Mouse (Mus musculus) kidney, adult 2 months (tissue): Measurements from ENCODE around the gene Zfp770. TPM values are rescaled to one million over a fixed set of nuclear protein-coding genes. Genes with fewer than 3 reads are reported as not detected.
A peak's percentile ranks its signal among the peaks of the same experiment; 100 is the strongest.

Experiments
- DNase-seq: peaks from one replicate; pipeline ENCODE4 v3.0.0; 2021
- H3K27ac ChIP-seq: fragments of 200-500 bp; 2 replicates; pipeline ENCODE4 v1.5.1; 2012; ENCODE audit warnings: low read depth, low read length, control low read depth, inconsistent platforms; ENCODE audit not compliant: insufficient read depth
- H3K27me3 ChIP-seq: fragments of 200-500 bp; replicated peaks from 2 replicates; pipeline ENCODE4 v1.6.1; 2012; ENCODE audit warnings: mild to moderate bottlenecking, moderate library complexity, low read length, inconsistent platforms; ENCODE audit not compliant: control insufficient read depth, insufficient read depth
- H3K36me3 ChIP-seq: fragments of 200-500 bp; 2 replicates; pipeline ENCODE4 v1.6.1; 2012; ENCODE audit warnings: mild to moderate bottlenecking, moderate library complexity, low read length, inconsistent platforms; ENCODE audit not compliant: control insufficient read depth, insufficient read depth
- H3K4me1 ChIP-seq: fragments of 200-500 bp; 2 replicates; pipeline ENCODE4 v1.6.1; 2011; ENCODE audit warnings: low read length; ENCODE audit not compliant: control insufficient read depth, insufficient read depth
- H3K4me3 ChIP-seq: fragments of 200-500 bp; 2 replicates; pipeline ENCODE4 v1.5.1; 2011; ENCODE audit warnings: mild to moderate bottlenecking, low read depth, low read length, control low read depth; ENCODE audit not compliant: insufficient read depth
- CTCF ChIP-seq: fragments of 200-500 bp; conservative IDR thresholded peaks from 2 replicates; pipeline ENCODE4 v1.5.1; 2011; ENCODE audit warnings: low read depth, mild to moderate bottlenecking, control low read depth, low read length, moderate library complexity, mixed read lengths; ENCODE audit not compliant: insufficient read depth, insufficient read length
- POLR2A ChIP-seq: fragments of 200-500 bp; IDR thresholded peaks from one replicate; pipeline ENCODE4 v1.6.1; 2011; ENCODE audit warnings: low read depth, low read length, control low read depth
- WGBS: fragments of 180-500 bp; shearing (Covaris S2); methylation state at CpG from one replicate; pipeline ENCODE4 v1.1.7; 2018; 5-methylcytosine and 5-hydroxymethylcytosine counted together
- polyA plus RNA-seq: library from polyadenylated mRNA; depleted of rRNA; stranded (reverse); fragments of >200 nt; gene quantifications from 2 replicates; pipeline ENCODE4 v1.2.3, GENCODE M21; 2012; rRNA removed

Gene Zfp770
- 1.3 and 1.9 TPM in 2 replicates for polyA plus RNA-seq

GRCm38 (mm10) chr2:114200932-114201559, at the start of gene Zfp770:
Gene Zfp770, minus strand, starts transcription at chr2:114201469.
- H3K27ac ChIP-seq = peak within 1 kb of the TSS; percentile 72
- DNase-seq = peak; percentile 87
- under 1% methylated on average over 36 of the region's 36 CpGs for WGBS
- peak within 1 kb of the TSS; percentile 98 for H3K4me3 ChIP-seq
- no peaks in the 10 kb centered on the region; the same call in 1 of the 2 replicates for H3K4me1 ChIP-seq
- no peaks in the 10 kb centered on the region for H3K36me3 ChIP-seq
- TF ChIP-seq POLR2A = peak; percentile 82
- no peak for TF ChIP-seq CTCF
- H3K27me3 ChIP-seq = no peaks in the 10 kb centered on the region

- H3K4me3 ChIP-seq = no peak overlapping the region
- WGBS = 63% methylated on average over 6 of the region's 6 CpGs
- no peaks in the 10 kb centered on the region for H3K36me3 ChIP-seq
- TF ChIP-seq POLR2A (no peak), CTCF (no peak)
- H3K4me1 ChIP-seq = no peaks in the 10 kb centered on the region
- DNase-seq = no peak
- no peak overlapping the region for H3K27ac ChIP-seq
- H3K27me3 ChIP-seq = no peaks in the 10 kb centered on the region
These were observed 48.2 kb upstream of the Zfp770 start for GRCm38 (mm10) chr2:114249440-114249839.

GRCm38 (mm10) chr2:114237639-114238038, 36.4 kb upstream of the Zfp770 start:
- TF ChIP-seq POLR2A = no peak
- TF ChIP-seq CTCF = no peak
- H3K36me3 ChIP-seq = no peaks in the 10 kb centered on the region
- H3K4me1 ChIP-seq = no peaks in the 10 kb centered on the region
- WGBS = 16% methylated on average over 4 of the region's 4 CpGs
- no peak for DNase-seq
- H3K4me3 ChIP-seq = no peak overlapping the region
- no peaks in the 10 kb centered on the region for H3K27me3 ChIP-seq
- H3K27ac ChIP-seq = no peak overlapping the region

GRCm38 (mm10) chr2:114236566-114236965, 35.3 kb upstream of the Zfp770 start:
- Histone ChIP-seq H3K4me3 (no peak overlapping the region), H3K4me1 (no peaks in the 10 kb centered on the region), H3K27me3 (no peaks in the 10 kb centered on the region), H3K36me3 (no peaks in the 10 kb centered on the region), H3K27ac (no peak overlapping the region)
- 88% methylated on average over 1 of the region's 1 CpGs for WGBS
- no peak for DNase-seq
- TF ChIP-seq POLR2A (no peak), CTCF (no peak)

- Histone ChIP-seq H3K27me3 (no peaks in the 10 kb centered on the region), H3K27ac (no peak overlapping the region), H3K4me1 (no peaks in the 10 kb centered on the region), H3K36me3 (no peaks in the 10 kb centered on the region), H3K4me3 (no peak overlapping the region)
- 85% methylated on average over 3 of the region's 3 CpGs for WGBS
- DNase-seq = no peak
- no peak for TF ChIP-seq POLR2A
- no peak for TF ChIP-seq CTCF
These were observed 34.3 kb upstream of the Zfp770 start for GRCm38 (mm10) chr2:114235584-114235983.

- Histone ChIP-seq H3K36me3 (no peaks in the 10 kb centered on the region), H3K27ac (no peak overlapping the region), H3K4me1 (no peaks in the 10 kb centered on the region), H3K4me3 (no peak overlapping the region), H3K27me3 (no peaks in the 10 kb centered on the region)
- 64% methylated on average over 2 of the region's 2 CpGs for WGBS
- DNase-seq = no peak
- no peak for TF ChIP-seq CTCF
- TF ChIP-seq POLR2A = no peak
These were observed 30.0 kb upstream of the Zfp770 start for GRCm38 (mm10) chr2:114231248-114231647.

- TF ChIP-seq CTCF (no peak), POLR2A (no peak)
- H3K4me3 ChIP-seq = no peak overlapping the region
- H3K4me1 ChIP-seq = no peaks in the 10 kb centered on the region
- WGBS = 68% methylated on average over 2 of the region's 2 CpGs
- no peak overlapping the region for H3K27ac ChIP-seq
- DNase-seq = no peak
- no peaks in the 10 kb centered on the region for H3K36me3 ChIP-seq
- no peaks in the 10 kb centered on the region for H3K27me3 ChIP-seq
These were observed 27.4 kb upstream of the Zfp770 start for GRCm38 (mm10) chr2:114228672-114229071.
